Mouse (Mus musculus) c-Kit-positive CD71-positive TER-119-positive erythroid progenitor cells, embryonic 14.5 days (primary cell): ENCODE measurements at regions not wholly inside any gene's neighbourhood (a gene's known extent, or its start where the extent isn't known, plus 50 kb on each side); places are given as distances from the start of the nearest gene placed in this dataset.
A peak's percentile ranks its signal among the peaks of the same experiment; 100 is the strongest.
"Not testable (repeated sequence)": the region's sequence is repeated elsewhere in the genome, so short reads cannot be mapped to it uniquely, and the experiment has no call there.

ENCODE experiments used
- DNase-seq: peaks from one replicate; pipeline ENCODE4 v3.0.0-alpha.2; 2013; ENCODE audit warnings: low spot score

DNA sequence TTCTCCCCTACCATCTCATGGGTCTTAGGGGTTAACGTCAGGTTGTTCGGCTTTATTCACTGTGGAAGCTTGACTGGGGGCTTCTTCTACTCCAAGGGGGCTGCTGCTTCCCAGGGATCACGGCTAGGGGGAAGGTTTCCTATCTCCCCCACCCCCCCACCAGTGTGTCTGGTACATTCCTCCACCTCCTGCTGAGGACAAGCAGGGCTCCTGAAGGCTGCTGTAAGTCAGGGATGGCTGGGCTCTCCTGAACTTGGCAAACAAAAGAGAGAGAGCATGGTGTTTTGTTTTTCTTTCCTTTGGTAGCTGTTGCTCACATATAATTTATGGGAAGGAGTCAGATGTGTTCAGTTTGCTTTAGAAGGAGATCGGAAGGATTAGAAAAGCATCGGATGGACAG lies 54.7 kb upstream of the Commd3 start:
- DNase-seq: no peak

DNA sequence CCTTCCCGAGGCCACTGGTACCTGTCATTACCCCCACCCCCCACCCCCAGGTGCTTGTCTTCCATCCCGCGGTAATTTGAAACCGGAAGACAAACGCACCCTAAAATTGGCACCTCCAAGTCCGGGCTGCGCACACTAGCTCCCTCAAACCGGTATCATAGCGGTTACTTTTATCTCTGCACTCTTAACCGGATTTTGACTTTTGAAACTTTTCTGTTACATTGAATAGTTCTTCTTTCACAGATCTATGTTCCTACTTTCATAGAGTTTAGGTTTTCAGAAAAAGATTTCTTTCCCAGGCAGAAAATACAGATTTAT lies 62.4 kb upstream of the Commd3 start:
- DNase-seq: no peak

DNA sequence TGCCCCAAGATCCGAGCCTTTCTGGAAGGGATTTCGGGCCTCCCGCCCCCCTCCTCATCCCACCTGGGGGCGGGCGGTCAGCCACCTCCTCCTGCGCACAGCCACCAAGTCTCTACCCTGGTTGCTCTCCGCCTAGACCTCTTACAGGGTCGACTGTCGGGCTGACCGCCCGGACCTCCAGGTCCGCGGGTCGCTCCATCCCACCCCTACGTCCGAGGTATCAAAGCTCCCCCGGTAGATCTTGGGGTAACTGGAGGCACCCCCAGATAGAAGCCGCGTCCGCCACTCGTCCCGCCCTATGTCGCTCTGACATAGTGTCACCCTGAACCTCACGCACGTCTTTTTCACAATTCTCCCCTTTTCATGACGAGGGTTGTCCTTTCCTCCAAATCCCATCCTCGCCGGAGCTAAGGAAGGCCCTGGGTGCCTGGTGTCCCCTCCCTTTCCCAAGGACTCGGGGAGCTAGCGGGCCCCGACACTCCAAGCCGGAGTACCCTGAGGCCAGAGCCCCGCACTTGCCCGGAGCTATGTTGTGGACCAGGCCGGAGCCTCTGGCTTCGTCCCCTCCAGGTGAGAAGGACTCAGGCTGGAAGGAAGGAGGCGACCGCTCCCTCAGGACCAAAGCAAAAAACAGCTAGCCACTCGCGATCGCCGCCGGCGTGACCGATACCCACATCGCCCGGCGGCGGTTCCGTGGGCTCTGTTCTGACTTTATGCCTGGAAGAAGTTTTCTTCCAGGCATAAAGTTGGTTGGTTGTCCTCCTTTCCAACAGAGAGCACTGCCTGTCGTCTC lies 62.9 kb upstream of the Commd3 start:
- no peak for DNase-seq

DNA sequence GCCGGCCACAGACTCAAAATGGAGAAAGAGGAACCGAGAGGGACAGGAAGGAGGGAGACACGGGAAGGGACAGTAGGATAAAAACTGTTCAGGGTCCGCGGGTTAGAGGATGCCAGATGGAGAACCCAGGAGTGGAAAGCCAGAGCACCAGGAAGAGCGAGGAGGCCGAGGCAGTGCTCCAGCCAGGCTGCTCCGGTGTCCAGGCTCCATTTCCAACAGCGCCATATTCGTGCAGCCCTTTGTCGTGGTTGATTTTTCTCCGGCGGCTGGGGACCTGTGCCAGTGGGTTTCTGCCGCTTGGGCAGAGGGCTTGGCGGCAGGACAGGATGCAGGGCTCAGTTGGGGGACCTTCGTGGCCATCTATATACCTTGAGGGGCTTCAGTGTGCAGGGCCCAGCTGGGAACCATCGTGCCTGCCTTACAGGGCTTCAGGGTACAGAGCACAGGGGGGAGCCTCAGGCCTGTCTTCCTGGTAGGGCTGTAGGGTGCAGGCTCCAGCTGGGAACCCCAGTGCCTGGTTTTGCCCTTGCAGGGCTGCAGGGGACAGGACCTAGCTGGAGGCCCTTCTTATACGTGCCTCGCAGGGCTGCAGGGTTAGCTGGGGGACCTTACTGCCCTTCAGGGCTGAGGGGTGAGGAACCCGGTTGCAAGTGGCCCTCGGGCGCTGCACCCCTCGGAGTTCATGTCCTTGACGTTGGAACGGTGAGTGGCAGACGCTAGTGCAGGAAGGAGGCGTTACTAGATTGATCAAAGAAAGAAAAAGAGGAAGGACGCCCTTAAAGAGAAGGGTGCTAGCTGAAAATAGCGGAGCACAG lies 63.7 kb upstream of the Commd3 start:
- DNase-seq: no peak

DNA sequence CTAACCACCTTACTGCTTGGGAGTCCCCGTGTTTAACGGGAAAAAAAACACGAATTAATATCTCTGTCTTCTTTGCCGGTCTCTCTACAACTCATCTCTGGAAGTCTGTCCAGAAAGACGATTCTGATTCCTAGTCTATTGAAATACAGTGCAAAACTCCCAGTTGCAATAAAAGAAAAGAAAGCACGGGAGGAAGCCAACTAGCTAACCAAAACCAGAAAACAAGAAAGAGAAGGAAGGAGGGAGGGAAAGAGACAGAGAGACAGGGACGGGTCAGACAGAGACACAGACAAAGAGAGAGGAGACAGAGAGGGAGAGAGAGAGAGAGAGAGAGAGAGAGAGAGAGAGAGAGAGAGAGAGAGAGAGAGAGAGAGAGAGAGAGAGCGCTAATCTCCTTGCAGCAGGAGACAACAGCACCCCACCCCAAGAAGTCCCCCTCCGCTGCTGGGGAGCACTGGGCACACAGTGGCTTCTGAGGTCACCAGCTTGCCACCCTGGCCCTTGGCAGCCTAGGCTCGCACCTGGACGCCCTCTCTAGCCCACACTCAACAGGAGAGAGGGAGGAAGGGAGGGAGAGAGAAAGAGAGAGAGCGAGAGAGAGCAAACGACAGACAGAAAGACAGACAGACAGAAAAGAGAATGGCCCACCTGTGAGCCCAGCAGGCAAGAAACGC lies 64.5 kb upstream of the Commd3 start:
- DNase-seq: no peak

DNA sequence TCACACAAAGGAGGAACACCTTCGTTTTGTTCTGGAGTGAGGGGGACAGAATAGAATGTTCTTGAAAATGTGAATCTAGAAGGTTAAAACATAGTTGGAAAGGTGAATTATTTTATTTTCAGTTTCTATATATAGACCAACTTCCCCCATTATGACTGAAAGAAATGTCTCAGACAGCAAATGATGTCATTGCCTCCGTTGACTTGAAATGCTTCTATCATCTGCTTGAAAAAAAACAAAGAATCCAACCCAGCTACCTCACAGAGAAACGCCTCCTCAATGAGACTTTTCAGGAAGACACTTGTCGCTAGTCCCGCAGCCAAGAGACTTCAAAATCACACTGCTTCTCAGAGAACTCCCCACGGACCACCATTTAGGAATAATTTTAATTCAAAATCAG lies 65.1 kb upstream of the Commd3 start:
- no peak for DNase-seq

DNA sequence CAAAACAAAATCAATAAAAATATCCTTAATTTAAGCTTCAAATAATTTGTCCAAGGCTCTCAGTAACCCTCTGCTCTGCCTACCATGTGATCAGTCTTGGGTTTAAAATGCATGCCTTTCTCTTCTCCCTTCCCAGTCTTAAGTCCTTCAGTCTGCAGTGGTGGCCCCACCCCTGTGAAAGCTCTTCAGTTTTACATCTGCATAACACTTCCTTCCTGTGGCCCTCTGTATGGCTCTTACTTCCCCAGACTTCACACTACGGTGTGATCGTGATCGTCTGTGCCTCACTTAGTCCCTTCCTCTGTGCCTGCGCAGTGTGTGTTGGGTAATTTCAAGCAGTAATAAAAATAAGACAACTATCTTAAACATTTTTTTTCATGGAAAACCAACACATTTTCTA lies 80.0 kb upstream of the Commd3 start:
- no peak for DNase-seq

DNA sequence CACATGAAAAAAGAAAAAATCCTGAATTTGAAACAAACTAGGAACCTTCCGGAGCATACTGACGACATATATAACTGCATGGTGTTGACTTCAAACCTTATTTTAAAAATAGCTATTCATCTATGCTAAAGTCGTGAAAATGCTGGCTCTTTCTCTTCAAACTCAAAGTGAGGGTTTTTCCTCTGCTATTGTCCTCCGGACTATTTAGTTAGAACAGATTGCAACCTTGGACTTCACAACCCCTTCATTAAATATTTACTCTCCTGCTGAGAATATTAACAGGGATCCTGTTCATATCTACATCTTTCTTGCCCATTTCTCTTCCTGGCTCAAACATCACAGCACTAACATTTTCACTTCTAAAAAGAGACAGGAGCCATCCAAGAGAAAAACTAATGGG lies 84.0 kb upstream of the Commd3 start:
- no peak for DNase-seq

DNA sequence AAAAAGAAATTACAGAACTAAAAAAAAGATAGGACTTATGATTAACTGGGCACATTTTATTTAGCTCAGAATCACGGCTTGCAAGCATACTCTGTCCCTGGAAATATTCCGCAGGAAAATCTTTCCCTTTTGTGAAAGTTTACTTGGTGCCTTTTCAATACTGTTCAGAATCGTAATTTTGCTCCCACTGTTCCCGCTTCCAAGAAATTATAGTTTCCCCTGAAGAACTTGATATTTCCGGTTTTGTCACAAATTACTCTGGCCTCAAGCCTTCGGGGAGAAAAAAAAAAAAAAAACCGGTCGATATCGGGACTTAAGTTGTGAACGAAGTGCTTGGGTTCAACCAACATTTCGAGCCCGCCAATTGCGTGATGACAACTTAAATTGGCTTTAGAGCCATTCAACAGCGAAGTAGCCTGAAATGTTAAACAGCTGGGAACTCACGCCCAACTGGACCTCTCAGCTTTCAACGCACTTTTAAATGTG lies 84.4 kb upstream of the Commd3 start:
- peak; percentile 53 for DNase-seq

DNA sequence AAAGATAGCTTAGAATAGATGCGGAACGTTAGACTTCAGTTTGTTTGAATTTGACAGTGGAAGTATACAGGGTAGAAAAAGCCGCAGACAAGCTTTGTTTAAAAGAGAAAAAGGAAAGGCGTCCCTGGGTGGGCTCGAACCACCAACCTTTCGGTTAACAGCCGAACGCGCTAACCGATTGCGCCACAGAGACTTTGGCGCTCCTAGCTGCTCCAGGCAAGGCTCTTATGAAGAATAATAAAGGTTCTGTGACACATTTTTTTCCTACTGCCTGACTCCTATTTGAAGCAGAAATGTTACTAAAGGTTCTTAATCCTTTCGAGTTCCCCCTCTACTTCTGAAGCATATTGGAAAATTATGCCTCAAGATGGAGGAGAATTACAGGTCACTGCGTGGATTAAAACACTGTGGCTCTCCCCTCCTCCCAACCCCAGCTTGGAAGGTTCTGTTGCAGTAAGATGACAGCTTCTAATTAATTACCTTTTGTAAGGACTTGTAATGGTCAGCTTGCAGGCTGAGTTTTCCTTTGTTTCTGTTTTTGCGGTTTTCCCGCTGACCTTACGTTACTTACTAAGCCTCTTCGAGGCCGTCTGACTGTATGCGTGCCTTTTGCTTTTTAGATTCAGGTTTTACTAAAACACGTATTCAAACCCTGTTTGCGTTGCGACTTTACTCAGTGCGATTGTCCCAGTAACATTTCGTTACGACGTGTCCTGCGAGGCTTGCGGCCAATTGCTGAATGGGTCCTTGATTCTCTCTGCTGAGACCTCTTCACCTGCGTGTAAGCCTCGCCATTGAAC lies 85.1 kb upstream of the Commd3 start:
- DNase-seq: peak; percentile 79

DNA sequence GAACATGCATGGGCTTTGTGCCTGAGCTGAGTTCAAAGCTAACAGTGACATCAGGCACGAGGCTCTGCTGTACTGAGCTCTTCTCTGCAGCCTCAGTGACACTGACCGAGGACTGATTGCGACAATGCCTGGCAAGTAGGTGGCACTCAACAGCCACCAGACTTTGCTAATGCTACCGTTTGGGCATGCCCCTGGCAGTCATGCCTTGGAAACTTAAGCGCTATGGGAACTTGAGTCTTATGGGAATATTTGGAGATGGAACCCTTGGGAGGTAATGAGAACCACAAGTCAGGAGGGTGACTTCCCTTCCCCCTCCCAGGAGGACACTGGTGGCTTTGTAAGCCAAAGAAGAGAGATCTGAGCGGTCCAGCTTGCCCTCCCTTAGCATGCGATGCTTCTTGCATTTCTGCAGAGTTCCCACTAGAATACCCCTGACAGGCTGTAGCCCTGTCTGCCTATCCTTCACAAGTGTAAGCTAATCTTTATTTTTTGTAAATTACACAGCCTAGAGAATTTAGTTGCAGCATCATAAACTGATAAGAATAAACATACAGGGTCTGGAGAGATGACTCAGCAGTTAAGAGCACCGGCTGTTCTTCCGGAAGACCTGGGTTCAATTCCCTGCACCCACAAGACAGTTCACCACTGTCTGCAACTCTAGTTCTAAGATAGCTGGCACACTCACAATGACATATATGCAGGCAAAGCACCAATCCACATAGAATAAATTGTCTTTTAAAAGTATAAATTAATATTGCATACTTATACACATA lies 86.4 kb upstream of the Commd3 start:
- DNase-seq: peak; percentile 37

DNA sequence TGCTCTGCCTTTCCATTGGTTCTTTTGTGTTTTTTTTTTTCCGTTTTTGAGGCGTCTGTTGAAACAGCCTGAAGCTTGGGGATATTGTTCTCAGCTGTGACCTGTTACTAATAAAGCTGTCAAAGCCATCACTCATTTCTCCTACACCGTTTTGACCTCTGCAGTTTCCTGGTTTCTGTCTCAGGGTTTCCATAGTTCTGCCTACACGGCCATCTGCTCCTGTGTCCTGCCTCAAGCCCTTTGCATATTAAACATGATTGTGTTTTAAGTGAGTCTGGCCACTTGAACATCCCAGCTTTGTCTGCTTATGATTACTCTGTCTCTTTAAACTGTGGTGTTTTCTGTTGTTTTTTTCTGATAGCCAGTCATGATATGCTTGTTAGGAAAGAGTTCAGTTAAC lies 114.1 kb upstream of the Commd3 start:
- no peak for DNase-seq

DNA sequence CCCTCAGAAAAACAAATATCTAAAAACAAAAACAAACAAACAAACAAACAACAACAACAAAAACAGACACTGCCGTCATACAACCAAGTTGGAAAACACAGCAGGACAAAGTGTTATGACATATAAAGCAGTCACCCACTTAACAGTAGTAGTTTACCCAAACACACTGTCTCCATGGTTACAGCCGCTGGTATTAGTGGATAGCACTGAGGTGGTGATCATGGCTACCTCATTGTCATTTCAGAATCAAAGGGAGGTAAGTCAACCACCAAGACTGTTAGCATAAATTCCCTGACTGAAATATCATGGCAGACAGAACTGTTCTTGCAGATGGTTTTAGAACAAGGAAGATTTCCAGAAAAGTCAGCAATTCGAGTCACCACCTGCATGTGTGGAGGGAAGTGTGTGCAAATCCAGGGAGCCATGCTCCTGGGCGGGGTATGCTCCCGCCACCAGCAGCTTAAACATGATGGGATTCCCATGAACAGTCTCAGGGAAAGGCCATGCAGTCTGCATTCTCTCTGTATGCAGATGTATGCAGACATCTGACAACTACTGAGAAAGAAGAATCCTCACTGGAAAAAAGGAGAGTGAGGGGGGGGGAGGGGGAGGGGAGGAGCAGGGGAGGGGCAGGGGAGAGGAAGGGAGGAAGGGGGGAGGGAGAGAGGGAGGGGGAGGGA lies 124.1 kb upstream of the Commd3 start:
- DNase-seq: no peak

DNA sequence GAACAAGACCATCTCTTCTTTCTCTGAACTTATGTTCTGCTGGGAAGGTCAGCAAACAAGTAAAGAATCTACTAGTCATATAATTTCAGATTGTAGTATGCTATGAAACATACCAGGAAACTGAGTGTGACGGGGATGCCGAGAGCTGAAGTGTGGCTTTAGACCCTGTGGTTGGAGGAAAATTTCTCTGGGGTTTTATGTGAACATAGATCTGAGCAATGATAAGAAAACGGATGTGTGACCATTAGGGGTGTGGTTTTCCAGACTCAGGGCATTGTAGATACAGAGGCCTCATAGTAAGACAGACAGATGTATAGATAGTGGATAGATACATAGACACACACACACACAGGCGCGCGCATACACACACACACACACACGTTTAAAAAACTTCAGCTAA lies 131.8 kb upstream of the Dnajc1 start:
- no peak for DNase-seq

DNA sequence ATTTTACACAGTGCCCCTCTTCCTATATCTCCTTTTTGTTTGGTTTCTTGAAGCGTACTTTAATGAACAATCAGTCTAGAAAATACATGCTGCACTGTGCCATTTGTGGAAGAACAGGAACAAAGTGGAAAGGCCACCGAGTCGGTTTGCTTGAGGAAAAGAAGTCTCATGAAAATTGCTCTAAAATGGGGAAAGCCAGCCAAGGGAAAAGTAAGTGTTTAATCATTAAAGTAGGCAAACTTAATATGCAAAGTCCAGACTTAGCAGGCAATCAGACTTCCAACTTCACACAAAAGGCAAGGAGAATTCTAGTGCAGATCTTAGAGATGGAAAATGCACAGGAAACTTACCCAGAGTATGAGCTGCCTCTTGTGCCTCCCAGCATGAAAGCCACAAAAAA lies 131.3 kb upstream of the Dnajc1 start:
- no peak for DNase-seq

DNA sequence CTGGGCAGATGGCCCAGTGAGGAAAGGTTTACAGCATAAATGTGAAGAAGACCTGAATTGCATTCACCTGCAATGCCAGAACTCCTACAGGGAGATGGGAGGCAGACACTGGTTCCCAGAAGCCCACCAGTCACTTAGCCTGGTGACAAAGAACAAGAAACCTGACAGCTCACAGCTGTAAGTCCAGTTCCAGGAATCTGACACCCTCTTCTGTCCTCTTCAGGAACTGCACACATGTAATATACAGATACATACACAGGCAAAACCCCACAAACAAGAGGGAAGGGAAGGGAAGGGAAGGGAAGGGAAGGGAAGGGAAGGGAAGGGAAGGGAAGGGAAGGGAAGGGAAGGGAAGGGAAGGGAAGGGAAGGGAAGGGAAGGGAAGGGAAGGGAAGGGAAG lies 120.8 kb upstream of the Dnajc1 start:
- no peak for DNase-seq

DNA sequence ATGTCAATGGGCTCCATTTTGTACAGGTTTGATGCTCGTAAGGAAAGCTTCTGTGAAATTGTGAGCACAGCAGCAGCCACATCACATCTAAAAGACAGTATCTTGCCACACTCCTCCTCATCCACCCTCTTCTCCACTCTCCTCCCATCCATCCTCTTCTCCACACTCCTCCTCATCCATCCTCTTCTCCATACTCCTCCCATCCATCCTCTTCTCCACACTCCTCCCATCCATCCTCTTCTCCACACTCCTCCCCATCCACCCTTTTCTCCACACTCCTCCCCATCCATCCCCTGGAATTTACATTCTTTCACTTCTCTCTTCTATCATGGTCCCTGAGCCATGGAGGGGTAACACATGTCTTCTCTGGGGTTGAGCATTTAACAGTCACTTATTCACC lies 116.7 kb upstream of the Dnajc1 start:
- DNase-seq: no peak

DNA sequence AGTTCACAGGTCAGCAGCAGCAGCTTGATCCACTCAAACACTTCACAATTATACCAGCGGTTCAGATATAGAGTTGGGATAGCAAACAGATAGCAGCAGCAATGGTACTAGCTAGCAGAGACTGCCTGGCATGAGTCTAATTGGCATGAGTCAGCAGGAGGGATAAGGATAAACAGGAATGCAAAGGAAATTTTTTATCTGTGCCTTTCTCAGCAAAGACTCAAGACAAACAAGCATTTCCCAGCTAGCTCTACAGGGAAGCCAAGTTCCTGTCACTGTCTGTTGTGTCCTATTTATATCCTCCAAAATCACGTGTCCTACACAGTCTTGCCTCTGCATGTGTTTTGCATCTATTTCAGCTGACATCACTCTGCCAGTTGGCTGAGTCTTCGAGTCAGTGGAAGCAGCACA lies 80.7 kb upstream of the Dnajc1 start:
- no peak for DNase-seq

DNA sequence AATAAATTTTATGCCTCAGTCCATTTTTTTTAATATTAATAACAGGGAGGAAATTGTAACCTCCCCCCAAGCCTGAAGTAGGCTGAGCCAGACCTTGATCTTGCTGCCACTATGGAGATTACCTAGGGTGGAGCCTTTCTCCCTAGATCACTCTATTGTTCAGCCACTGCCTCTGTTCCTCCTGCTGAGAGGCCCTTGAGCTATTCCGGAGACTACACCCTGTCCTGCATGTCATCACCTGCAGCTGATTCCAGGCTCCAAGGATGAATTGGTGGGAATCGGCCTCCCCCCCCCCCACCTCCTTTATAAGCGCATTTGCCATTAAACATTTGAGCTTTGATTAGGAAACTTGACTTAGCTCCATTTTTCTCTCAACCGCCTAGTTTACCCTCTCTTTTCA lies 68.3 kb upstream of the Dnajc1 start:
- no peak for DNase-seq

DNA sequence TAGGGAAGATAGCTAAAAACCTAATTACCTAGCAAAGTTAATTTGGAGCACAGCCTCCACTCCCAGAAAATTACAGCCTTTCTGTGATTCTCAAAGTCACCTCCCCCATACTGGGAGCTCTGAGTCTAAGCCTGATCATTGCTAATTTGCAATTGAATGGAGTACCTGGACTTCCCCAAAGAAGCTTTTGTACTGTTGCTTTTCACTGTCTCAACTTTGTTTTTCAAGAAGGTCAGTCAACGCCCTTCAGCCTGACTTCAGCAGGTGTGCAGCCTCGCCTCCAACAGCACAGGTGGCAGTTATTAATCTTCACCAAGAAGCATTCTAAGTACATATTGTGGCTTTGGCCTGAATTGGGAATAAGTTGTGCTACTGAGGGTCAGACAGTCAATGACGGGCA lies 67.7 kb upstream of the Dnajc1 start:
- DNase-seq: not testable (repeated sequence)

DNA sequence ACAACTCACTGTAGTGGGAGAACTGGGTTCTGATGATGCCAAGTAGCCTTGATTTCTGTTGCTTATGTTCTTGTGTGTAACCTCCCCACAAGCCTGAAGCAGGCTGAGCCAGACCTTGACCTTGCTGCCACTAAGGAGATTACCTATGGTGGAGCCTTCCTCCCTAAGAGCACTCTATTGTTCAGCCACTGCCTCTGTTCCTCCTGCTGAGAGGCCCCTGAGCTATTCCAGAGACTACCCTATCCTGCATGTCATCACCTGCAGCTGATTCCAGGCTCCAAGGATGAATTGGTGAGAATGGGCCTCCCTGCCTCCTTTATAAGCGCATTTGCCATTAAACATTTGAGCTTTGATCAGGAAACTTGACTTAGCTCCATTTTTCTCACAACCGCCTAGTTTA lies 60.8 kb upstream of the Dnajc1 start:
- not testable (repeated sequence) for DNase-seq
